Mouse (Mus musculus): ENCODE measurements around the gene Rnf222. TPM values are rescaled to one million over a fixed set of nuclear protein-coding genes. Genes with fewer than 3 reads are reported as not detected.

The Rnf222 gene
- total and polyA plus RNA-seq, 3 experiments: 0.23 to 0.28 TPM; not detected in 1

GRCm38 (mm10) chr11:68901351-68902046 is 13.1 kb downstream of the Rnf222 start, which contains the start of gene Rpl26 (continued):
- peak; percentile 99 for TF ChIP-seq TBP (IDR thresholded peaks at IDR 0.05; ENCODE audit: low read depth, low read length)
- TF ChIP-seq MAFK (IDR thresholded peaks at IDR 0.05; ENCODE audit: borderline replicate concordance, low read depth, low read length): no peak
- TF ChIP-seq JUND (IDR thresholded peaks at IDR 0.05; ENCODE audit: low read depth, low read length): peak; percentile 74; the same call in 1 of the 2 replicates
- peak; percentile 89 for TF ChIP-seq KAT2A (conservative IDR thresholded peaks at IDR 0.05; ENCODE audit: low read depth, low read length)
- TF ChIP-seq GATA1 (IDR thresholded peaks at IDR 0.05; ENCODE audit: low read depth, low read length): no peak
- TF ChIP-seq E2F4 (IDR thresholded peaks at IDR 0.05; ENCODE audit: borderline replicate concordance, low read depth, low read length): no peak
- no peak for TF ChIP-seq POLR2AphosphoS5 (IDR thresholded peaks at IDR 0.05; ENCODE audit: borderline replicate concordance, low read depth, low read length)
- no peak for TF ChIP-seq USF2 (IDR thresholded peaks at IDR 0.05; ENCODE audit: borderline replicate concordance in 1 of 2, insufficient read depth in 1 of 2, low read depth in 1 of 2, low read length in 2 of 2)
- peak; percentile 41; the same call in 1 of the 2 replicates for TF ChIP-seq BHLHE40 (IDR thresholded peaks at IDR 0.05; ENCODE audit: borderline replicate concordance, low read depth, low read length)
- TF ChIP-seq POLR2AphosphoS2 (IDR thresholded peaks at IDR 0.05; ENCODE audit: low read length): peak; percentile 96
- TF ChIP-seq ZNF384 (IDR thresholded peaks at IDR 0.05; ENCODE audit: low read depth, low read length): no peak
- peak; percentile 2; the same call in 1 of the 2 replicates for TF ChIP-seq RAD21 (IDR thresholded peaks at IDR 0.05; ENCODE audit: low read depth, low read length)
- peak; percentile 94 to 98 (median 98) for TF ChIP-seq CTCF (IDR thresholded peaks at IDR 0.05 in 2 of 3, conservative IDR thresholded peaks at IDR 0.05 in 1 of 3; ENCODE audit: control insufficient read depth in 1 of 3, insufficient read depth in 1 of 3, low read depth in 2 of 3, low read length in 3 of 3, poor library complexity in 1 of 3, severe bottlenecking in 1 of 3)
- no peak for TF ChIP-seq MEF2A (IDR thresholded peaks at IDR 0.05; ENCODE audit: extremely low read depth, insufficient replicate concordance, low read depth, low read length, poor library complexity, severe bottlenecking)
- no peak for TF ChIP-seq ZC3H11A (IDR thresholded peaks at IDR 0.05; ENCODE audit: low read depth, low read length)

- Histone ChIP-seq H3K9me3 (replicated peaks; ENCODE audit: insufficient read depth, low read length) (no peaks in the 10 kb centered on the region), H3K36me3 (ENCODE audit: control insufficient read depth in 1 of 2, insufficient read depth in 2 of 2, low read length in 2 of 2) (peaks cover 25 to 48% of the 10 kb centered on the region in 2 experiments), H3K27ac (ENCODE audit: control insufficient read depth, low read depth, low read length) (peak overlapping the region; percentile 81), H3K4me3 (ENCODE audit: control insufficient read depth in 1 of 2, insufficient read depth in 1 of 2, low read depth in 2 of 2, low read length in 2 of 2) (peak overlapping the region; percentile 84 to 88), H3K27me3 (ENCODE audit: control insufficient read depth in 1 of 2, insufficient read depth in 2 of 2, low read length in 2 of 2) (no peaks in the 10 kb centered on the region), H3K9ac (ENCODE audit: control insufficient read depth, low read depth, low read length, poor library complexity, severe bottlenecking) (peak overlapping the region; percentile 92), H3K79me2 (ENCODE audit: control insufficient read depth, insufficient read depth, low read length, poor library complexity) (peaks cover 22% of the 10 kb centered on the region), H3K4me1 (ENCODE audit: control insufficient read depth in 1 of 2, insufficient read depth in 2 of 2, low read length in 2 of 2) (peaks cover 3 to 47% of the 10 kb centered on the region in 2 experiments; a peak in 2 of 4 replicates)
- DNase-seq (ENCODE audit: low read depth, low spot score): no peak
- peak; percentile 12; the same call in 1 of the 2 replicates for TF ChIP-seq JUND (IDR thresholded peaks at IDR 0.05; ENCODE audit: low read depth, low read length)
- TF ChIP-seq ZC3H11A (IDR thresholded peaks at IDR 0.05; ENCODE audit: low read depth, low read length): no peak
- TF ChIP-seq E2F4 (IDR thresholded peaks at IDR 0.05; ENCODE audit: borderline replicate concordance, low read depth, low read length): 0 out of 2 replicates have a peak, but pooled peaks have one; percentile 41
- TF ChIP-seq POLR2AphosphoS2 (IDR thresholded peaks at IDR 0.05; ENCODE audit: low read length): 0 out of 2 replicates have a peak, but pooled peaks have one; percentile 3
- peak; percentile 97; the same call in 1 of the 2 replicates for TF ChIP-seq CHD1 (IDR thresholded peaks at IDR 0.05; ENCODE audit: low read depth, low read length)
These were observed 13.7 kb downstream of the Rnf222 start for GRCm38 (mm10) chr11:68902047-68902364.

Data from MEL (cell line).